ENCODE assay signal across 7 mouse cellular contexts in genomic region chr15:31315630-31316231, GRCm38 (mm10). TPM values are rescaled to one million over a fixed set of nuclear protein-coding genes. Genes with fewer than 3 reads are reported as not detected.
DNase-seq lines count a peak whose midpoint lies in the region; ATAC-seq lines count a peak whose summit lies in the region.

No protein-coding gene starts in this region.

- no peak overlapping the region for H3K4me2 ChIP-seq in midbrain, embryonic 16.5 days (ENCODE audit: low read length)

- peak; percentile 84 for ATAC-seq in midbrain, embryonic 16.5 days

- peak; percentile 89 for DNase-seq in adrenal gland, postnatal 10 days
- peak; percentile 85 for DNase-seq in embryo, embryonic 9.5 days (ENCODE audit: extremely low spot score)
- DNase-seq in heart, adult 18-20 months = peak; percentile 82 to 92
- DNase-seq in kidney, adult 18-20 months = peak; percentile 82
- peak; percentile 87 for DNase-seq in limb, embryonic 10.5 days (ENCODE audit: low spot score)
- DNase-seq in spleen, postnatal 36 days (ENCODE audit: low spot score in 2 of 2) = peak; percentile 57 to 59

- no peak overlapping the region for H3K9ac ChIP-seq in midbrain, embryonic 16.5 days (ENCODE audit: low read depth, low read length)

- peaks cover 30% of the 10 kb centered on the region for H3K4me1 ChIP-seq in limb, embryonic 10.5 days
- no peaks in the 10 kb centered on the region for H3K4me1 ChIP-seq in midbrain, embryonic 16.5 days (ENCODE audit: control insufficient read depth, insufficient read depth, low read length)

- WGBS in limb, embryonic 10.5 days = 7% methylated on average over 5 of the region's 5 CpGs
- WGBS in midbrain, embryonic 16.5 days = 4% methylated on average over 5 of the region's 5 CpGs

- H3K9me3 ChIP-seq in limb, embryonic 10.5 days (replicated peaks) = no peaks in the 10 kb centered on the region
- H3K9me3 ChIP-seq in midbrain, embryonic 16.5 days (replicated peaks; ENCODE audit: control insufficient read depth, low read length, poor library complexity, severe bottlenecking) = no peaks in the 10 kb centered on the region

- no peaks in the 10 kb centered on the region for H3K27me3 ChIP-seq in limb, embryonic 10.5 days (ENCODE audit: low read depth, poor library complexity, severe bottlenecking)
- H3K27me3 ChIP-seq in midbrain, embryonic 16.5 days (ENCODE audit: control insufficient read depth, insufficient read depth, low read depth, low read length) = no peaks in the 10 kb centered on the region

- no peaks in the 10 kb centered on the region for H3K36me3 ChIP-seq in limb, embryonic 10.5 days
- no peaks in the 10 kb centered on the region for H3K36me3 ChIP-seq in midbrain, embryonic 16.5 days (ENCODE audit: control insufficient read depth, insufficient read depth, low read length)

- no peak overlapping the region for H3K4me3 ChIP-seq in limb, embryonic 10.5 days
- no peak overlapping the region for H3K4me3 ChIP-seq in midbrain, embryonic 16.5 days (ENCODE audit: low read depth, low read length)

- H3K27ac ChIP-seq in limb, embryonic 10.5 days = no peak overlapping the region
- H3K27ac ChIP-seq in midbrain, embryonic 16.5 days (ENCODE audit: low read length) = no peak overlapping the region

RNA-seq across cellular contexts. Expression of gene Ankrd33b, which starts 51.8 kb away (rescaled TPM):
- total RNA-seq in adrenal gland, postnatal 10 days (2021) = 1 to 10 TPM; 1.6 to 2.1 TPM
- total RNA-seq in heart, adult 18-20 months (2021) = 10 to 100 TPM; 25.4 to 31.1 TPM
- 0.25 and 0.39 TPM in 2 replicates for polyA plus RNA-seq in limb, embryonic 10.5 days (2016; fragmentation: Nextera tagmentation; extraction: Ambion mirVana)
- polyA plus RNA-seq in midbrain, embryonic 16.5 days (2015; fragmentation: Nextera tagmentation; extraction: Ambion mirVana) = 0.53 and 0.69 TPM in 2 replicates

Comparison
In these comparisons a context has a peak if more than half of its experiments do, and no peak if none do; other contexts are left out.
1. RNA of gene Ankrd33b, which starts 51.8 kb away (total RNA-seq): 25.4 to 31.1 TPM in heart, adult 18-20 months; 1.6 to 2.1 TPM in adrenal gland, postnatal 10 days; every median in the first group is over 4 times any median in the second.
2. Peak in every context shown above with its lines, with median percentiles within 50 percentile points of each other: DNase-seq.